Mouse (Mus musculus) thymus, adult 2 months (tissue): Measurements from ENCODE around the gene Hps5. TPM values are rescaled to one million over a fixed set of nuclear protein-coding genes. Genes with fewer than 3 reads are reported as not detected.

Source experiments
- DNase-seq: peaks from one replicate; pipeline ENCODE4 v3.0.0; 2021
- H3K27ac ChIP-seq: fragments of 200-500 bp; 2 replicates; pipeline ENCODE4 v1.5.1; 2012; ENCODE audit warnings: low read length, control low read depth; ENCODE audit not compliant: control insufficient read depth, insufficient read depth
- H3K27me3 ChIP-seq: fragments of 200-500 bp; 2 replicates; pipeline ENCODE4 v1.6.1; 2012; ENCODE audit warnings: mild to moderate bottlenecking, low read length, moderate library complexity, mixed read lengths; ENCODE audit not compliant: control insufficient read depth, insufficient read depth
- H3K36me3 ChIP-seq: fragments of 200-500 bp; 2 replicates; pipeline ENCODE4 v1.6.1; 2012; ENCODE audit warnings: mild to moderate bottlenecking, low read length, moderate library complexity; ENCODE audit not compliant: control insufficient read depth, insufficient read depth
- H3K4me1 ChIP-seq: fragments of 200-500 bp; replicated peaks from 2 replicates; pipeline ENCODE4 v1.6.1; 2012; ENCODE audit warnings: low read length; ENCODE audit not compliant: control insufficient read depth, insufficient read depth
- H3K4me3 ChIP-seq: fragments of 200-500 bp; 2 replicates; pipeline ENCODE4 v1.5.1; 2012; ENCODE audit warnings: mild to moderate bottlenecking, low read length, control low read depth, moderate library complexity; ENCODE audit not compliant: control insufficient read depth, insufficient read depth
- CTCF ChIP-seq: fragments of 200-500 bp; IDR thresholded peaks from 2 replicates; pipeline ENCODE4 v1.5.1; 2012; ENCODE audit warnings: mild to moderate bottlenecking, control low read depth, low read length, moderate library complexity, borderline replicate concordance; ENCODE audit not compliant: control insufficient read depth, poor library complexity, insufficient read depth; ENCODE audit errors: extremely low read depth
- POLR2A ChIP-seq: fragments of 200-500 bp; IDR thresholded peaks from 2 replicates; pipeline ENCODE4 v1.6.1; 2012; ENCODE audit warnings: mild to moderate bottlenecking, low read length, control low read depth, moderate library complexity; ENCODE audit not compliant: control insufficient read depth, poor library complexity, insufficient read depth; ENCODE audit errors: extremely low read depth
- WGBS: fragments of 180-500 bp; shearing (Covaris S2); methylation state at CpG from one replicate; pipeline ENCODE4 v1.1.7; 2018; 5-methylcytosine and 5-hydroxymethylcytosine counted together
- polyA plus RNA-seq: library from polyadenylated mRNA; depleted of rRNA; stranded (reverse); fragments of >200 nt; gene quantifications from 2 replicates; pipeline ENCODE4 v1.2.3, GENCODE M21; 2012; rRNA removed

Gene Hps5
- 21.4 and 22.3 TPM in 2 replicates for polyA plus RNA-seq

DNA sequence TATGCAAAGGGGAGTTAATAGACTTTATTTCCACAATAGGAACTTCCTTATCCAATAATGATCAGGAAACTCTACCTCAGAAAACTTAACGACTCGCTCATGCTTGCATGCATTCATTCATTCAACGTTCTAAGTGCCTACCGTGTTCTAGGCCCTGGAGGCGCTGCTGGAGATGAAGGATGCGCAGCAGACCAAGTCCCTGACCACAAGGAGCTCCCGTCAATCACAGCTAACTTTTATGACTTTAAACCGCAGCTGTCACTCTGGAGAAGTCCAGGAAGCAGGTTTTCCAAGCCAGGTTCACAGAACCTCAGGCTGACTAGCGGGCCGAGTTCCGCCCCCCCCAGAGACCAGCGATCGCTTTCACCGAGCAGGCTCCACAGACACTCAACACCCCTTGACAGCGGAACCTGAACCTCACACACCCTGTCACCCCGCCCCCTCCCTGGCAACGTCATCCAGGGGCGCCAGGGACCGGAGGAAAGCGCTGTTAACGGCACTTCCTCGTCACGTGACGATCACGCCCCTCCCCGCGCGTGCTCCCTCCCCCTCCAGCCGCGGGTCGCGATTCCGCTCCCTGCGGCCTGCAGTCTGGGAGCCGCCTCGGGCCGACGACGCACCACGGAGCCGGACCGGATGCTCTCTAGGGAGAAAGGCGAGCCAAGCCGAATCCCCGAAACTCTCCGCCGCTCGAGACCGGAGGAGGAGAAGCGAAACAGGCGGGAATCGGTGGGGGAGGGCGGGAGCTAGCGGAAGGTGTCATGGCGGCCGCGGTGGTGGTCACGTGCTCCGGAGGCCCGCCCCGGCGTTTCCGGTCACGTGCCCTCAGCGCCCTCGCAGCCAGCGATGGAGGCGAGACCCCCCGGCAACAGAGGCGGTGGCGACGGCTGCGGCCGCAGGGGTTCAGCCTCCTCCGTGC is at the start of gene Hps5, which contains the start of gene Gtf2h1:
Gene Hps5, minus strand, starts transcription at position 778 of the 919 bp plus-strand sequence.
Gene Gtf2h1, plus strand, starts transcription at position 817 of the 919 bp plus-strand sequence.
- peaks cover 4% of the 10 kb centered on the region for H3K4me1 ChIP-seq
- under 1% methylated on average over 73 of the region's 75 CpGs for WGBS

DNA sequence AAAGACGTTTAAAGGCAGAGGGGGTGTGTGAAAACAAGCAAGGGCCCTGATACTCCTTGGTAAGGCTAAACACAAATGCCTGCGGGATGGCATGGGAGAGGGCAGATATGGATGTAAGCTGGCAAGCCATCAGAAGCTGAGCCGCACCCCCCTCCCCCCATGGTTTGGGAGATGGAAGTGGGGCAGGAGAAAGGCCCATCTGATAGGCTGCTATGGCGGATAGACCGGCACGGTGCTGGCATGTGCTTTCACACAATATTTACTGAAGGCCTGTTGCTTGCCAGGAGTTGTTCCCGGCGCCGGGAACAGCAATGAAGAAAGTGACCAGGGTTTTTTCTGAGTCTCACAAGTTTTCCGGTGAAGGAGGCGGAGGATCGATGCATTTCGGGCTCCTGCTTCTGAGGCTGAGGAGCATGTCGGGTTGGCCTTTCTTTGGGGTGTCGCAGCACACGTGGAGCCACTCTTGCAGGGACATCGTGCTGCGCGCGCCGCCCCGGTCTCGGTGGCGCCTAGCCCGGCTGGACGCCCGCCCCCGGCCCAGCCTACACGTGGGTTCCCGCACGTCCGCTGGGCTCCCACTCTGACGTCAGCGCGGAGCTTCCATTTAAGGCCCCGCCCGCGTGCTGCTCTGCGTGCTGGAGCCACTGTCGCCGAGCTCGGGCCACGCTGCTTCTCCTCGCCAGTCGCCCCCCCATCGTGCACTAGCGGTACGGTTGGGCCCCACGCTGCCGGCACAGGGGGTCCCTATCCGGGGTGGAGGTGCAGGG is 49.5 kb upstream of the Hps5 start:
- 1% methylated on average over 51 of the region's 51 CpGs for WGBS
- Histone ChIP-seq H3K4me1 (peaks cover 19% of the 10 kb centered on the region), H3K27ac (peak overlapping the region; percentile 71), H3K27me3 (no peaks in the 10 kb centered on the region), H3K4me3 (peak overlapping the region; percentile 73), H3K36me3 (peaks cover 16% of the 10 kb centered on the region)
- peak; percentile 92 for DNase-seq
- TF ChIP-seq CTCF = no peak
- peak; percentile 96 for TF ChIP-seq POLR2A

More for the DNA sequence above, at the start of gene Hps5, which contains the start of gene Gtf2h1:
- no peak for TF ChIP-seq CTCF
- peak; percentile 39; the same call in 1 of the 2 replicates for TF ChIP-seq POLR2A
- H3K27me3 ChIP-seq = no peaks in the 10 kb centered on the region
- peaks cover 3% of the 10 kb centered on the region; the same call in 1 of the 2 replicates for H3K36me3 ChIP-seq
- peak; percentile 99 for DNase-seq
- H3K4me3 ChIP-seq = peak within 1 kb of the TSS; percentile 59
- H3K27ac ChIP-seq = peak within 1 kb of the TSS; percentile 28; the same call in 1 of the 2 replicates

DNA sequence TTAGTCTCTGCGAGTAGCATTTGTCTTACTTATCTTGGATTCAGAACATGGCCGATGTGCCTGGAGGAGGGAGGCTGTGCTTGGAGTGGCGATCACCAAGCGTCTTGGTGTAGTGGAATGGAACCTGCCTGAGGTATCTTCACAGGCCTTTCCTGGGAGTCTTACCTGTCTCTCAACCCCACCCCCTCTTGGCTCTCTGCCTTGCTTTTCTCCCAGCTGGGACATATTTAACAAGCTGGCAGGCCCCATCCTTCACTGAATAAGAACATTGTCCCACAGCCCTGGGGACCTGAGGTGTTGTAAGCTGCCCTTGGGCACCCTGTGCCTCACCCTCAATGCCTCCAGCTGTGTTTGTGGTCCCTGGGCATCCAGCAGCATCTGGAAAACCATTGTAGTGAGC is 47.7 kb upstream of the Hps5 start:
- Histone ChIP-seq H3K27ac (no peak overlapping the region), H3K4me1 (peaks cover 33% of the 10 kb centered on the region), H3K27me3 (no peaks in the 10 kb centered on the region), H3K36me3 (no peaks in the 10 kb centered on the region; the same call in 1 of the 2 replicates), H3K4me3 (no peak overlapping the region)
- no peak for DNase-seq
- no peak for TF ChIP-seq CTCF
- no peak for TF ChIP-seq POLR2A
- 96% methylated on average over 4 of the region's 4 CpGs for WGBS

DNA sequence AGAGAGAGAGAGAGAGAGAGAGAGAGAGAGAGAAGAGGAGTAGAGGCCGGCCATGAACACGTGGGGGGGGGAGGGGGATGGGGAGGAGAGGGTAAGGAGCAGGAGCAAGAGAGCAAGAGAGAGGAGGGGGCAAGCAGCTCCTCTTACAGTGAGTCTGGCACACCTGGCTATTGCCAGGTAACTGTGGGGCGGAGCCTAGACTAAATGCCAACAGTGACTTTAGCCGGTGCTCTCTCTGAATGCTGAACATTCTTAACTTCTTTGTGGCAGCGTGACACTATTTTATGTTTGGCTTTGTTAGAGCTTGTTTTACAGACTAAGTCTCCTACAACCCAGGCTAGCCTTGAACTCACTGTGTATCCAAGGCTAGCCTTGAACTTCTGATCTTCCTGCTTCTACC is 46.4 kb upstream of the Hps5 start:
- 79% methylated on average over 5 of the region's 5 CpGs for WGBS
- TF ChIP-seq POLR2A = no peak
- TF ChIP-seq CTCF = no peak
- Histone ChIP-seq H3K4me3 (no peak overlapping the region), H3K36me3 (no peaks in the 10 kb centered on the region), H3K4me1 (peaks cover 42% of the 10 kb centered on the region), H3K27ac (no peak overlapping the region), H3K27me3 (no peaks in the 10 kb centered on the region)
- no peak for DNase-seq

DNA sequence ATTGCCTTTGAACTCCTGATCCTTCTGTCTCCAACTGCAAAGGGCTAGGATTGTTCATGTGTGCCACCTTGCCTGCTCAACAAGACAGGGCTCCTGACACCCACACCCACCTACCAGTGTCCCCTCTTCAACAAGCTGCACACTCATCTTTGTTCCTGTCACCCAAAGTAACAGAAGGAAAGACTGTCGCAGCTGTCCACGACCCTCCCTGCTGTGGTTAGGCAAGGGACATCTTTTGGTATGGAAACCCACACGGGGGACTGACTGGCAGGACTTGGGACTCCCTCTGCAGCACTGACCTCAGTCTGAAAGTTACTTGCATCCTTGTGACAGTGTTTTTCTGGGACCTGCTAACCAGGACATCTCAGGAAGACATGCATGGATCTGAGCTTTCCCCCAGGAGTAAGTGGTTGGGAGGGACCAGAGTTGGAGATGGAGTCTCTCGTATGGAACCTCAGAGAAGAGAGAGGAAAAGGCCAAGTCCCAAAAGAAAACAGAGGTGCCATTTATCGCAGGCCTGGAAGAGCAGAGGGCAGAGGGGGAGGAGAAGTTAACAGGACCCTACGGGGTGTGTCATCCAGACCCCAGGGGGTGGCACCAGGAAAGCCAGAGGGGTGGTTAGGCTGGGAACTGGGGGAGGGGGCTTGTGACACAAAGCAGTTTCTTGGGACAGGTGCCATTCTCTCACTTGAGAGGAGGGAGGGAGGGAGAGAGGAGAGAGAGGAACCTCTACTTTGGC is 45.1 kb upstream of the Hps5 start, which contains the start of gene Ldha:
Gene Ldha, plus strand, starts transcription at position 689 of the 739 bp plus-strand sequence.
- Histone ChIP-seq H3K4me1 (peaks cover 36% of the 10 kb centered on the region), H3K27ac (no peak within 1 kb of the TSS), H3K27me3 (no peaks in the 10 kb centered on the region), H3K36me3 (no peaks in the 10 kb centered on the region), H3K4me3 (no peak within 1 kb of the TSS)
- WGBS = 51% methylated on average over 6 of the region's 6 CpGs
- no peak for DNase-seq
- no peak for TF ChIP-seq POLR2A
- no peak for TF ChIP-seq CTCF
